Mouse (Mus musculus) megakaryocyte-erythroid progenitor cell, adult 5-6 weeks (primary cell): ENCODE data around the gene Nudt8. TPM values are rescaled to one million over a fixed set of nuclear protein-coding genes. Genes with fewer than 3 reads are reported as not detected.
A peak's percentile ranks its signal among the peaks of the same experiment; 100 is the strongest.
"Not testable (repeated sequence)": the region's sequence is repeated elsewhere in the genome, so short reads cannot be mapped to it uniquely, and the experiment has no call there.

ENCODE experiments used
- ATAC-seq: replicated peaks from 2 replicates; pipeline ENCODE4 v1.8.0; 2016; ENCODE audit warnings: mild to moderate bottlenecking, inconsistent platforms; ENCODE audit not compliant: severe bottlenecking, poor library complexity, low FRiP score, low TSS enrichment
- total RNA-seq, 2 experiments: library from RNA; stranded (forward) in 1 of 2; stranded (reverse) in 1 of 2; fragments of 200-1000, 215-1000 nt in 1 of 2; fragments of >200 nt in 1 of 2; fragmentation: Nextera tagmentation in 1 of 2; gene quantifications; 2 replicates each; pipeline ENCODE4 v1.2.3; 2014 to 2017

The Nudt8 gene
- total RNA-seq, 2 experiments from 2014 or later: 21.1 to 21.5 TPM

GRCm38 (mm10) chr19:4042124-4042523 lies 41.7 kb downstream of the Nudt8 start:
- no peak for ATAC-seq

DNA sequence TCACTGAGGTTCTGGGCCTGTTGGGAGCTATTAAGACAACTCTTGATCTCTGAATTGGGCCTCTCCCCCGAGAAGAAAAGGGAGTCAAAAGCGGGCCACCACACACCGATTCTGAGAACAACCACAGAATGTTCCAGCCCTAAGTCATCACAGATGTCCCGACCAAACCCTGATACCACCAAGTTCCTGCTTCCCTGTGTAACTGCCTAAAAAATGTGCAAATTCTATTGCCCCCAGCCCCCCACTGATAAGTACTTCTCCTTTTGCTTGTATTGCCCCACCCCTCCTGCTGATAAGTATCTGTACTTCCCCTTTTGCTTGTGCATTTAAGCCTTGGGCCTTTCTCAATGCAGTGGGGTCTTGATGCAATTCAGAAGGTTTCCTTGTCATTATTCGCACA lies 43.7 kb downstream of the Nudt8 start:
- ATAC-seq: not testable (repeated sequence)

GRCm38 (mm10) chr19:4045966-4046865 lies 45.8 kb downstream of the Nudt8 start, which contains the start of gene Gstp2:
Gene Gstp2, minus strand, starts transcription at chr19:4046023.
- ATAC-seq: peak; percentile 53

- ATAC-seq: peak; percentile 62; the same call in 1 of the 2 replicates
These were observed 46.5 kb downstream of the Nudt8 start for GRCm38 (mm10) chr19:4046866-4047254.

- ATAC-seq: no peak
These were observed 47.5 kb downstream of the Nudt8 start for GRCm38 (mm10) chr19:4047859-4048258.

DNA sequence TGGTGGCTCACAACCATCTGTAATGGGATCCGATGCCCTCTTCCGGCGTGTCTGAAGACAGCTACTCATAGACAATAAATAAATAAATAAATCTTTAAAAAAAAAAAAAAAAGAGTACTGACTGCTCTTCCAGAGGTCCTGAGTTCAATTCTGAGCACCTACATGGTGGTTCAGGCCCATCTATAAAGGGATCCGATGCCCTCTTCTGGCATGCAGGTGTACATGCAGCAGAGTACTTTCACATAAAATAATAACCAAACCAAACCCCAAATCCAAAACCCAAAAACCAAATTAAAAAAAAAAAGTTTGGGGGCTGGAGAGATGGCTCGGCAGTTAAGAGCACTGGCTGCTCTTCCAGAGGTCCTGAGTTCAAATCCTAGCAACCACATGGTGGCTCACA lies 48.7 kb downstream of the Nudt8 start:
- not testable (repeated sequence) for ATAC-seq

GRCm38 (mm10) chr19:4051016-4051415 lies 50.6 kb downstream of the Nudt8 start:
- no peak for ATAC-seq

Other genes starting within 250 kb of the Nudt8 start
Only the 30 nearest of the 32 such genes appear.
- 23.0 and 23.5 TPM in 2 replicates for gene Chka, start 148.8 kb upstream of the Nudt8 start, total RNA-seq (2014; fragmentation: Nextera tagmentation)
- 22.5 and 26.0 TPM in 2 replicates for gene Chka, start 148.8 kb upstream of the Nudt8 start, total RNA-seq (2017)
- 27.6 and 37.7 TPM in 2 replicates for gene Tcirg1, start 93.4 kb upstream of the Nudt8 start, total RNA-seq (2014; fragmentation: Nextera tagmentation)
- 6.7 and 44.0 TPM in 2 replicates for gene Tcirg1, start 93.4 kb upstream of the Nudt8 start, total RNA-seq (2017)
- gene Ndufs8, start 87.8 kb upstream of the Nudt8 start, total RNA-seq (2014; fragmentation: Nextera tagmentation): 175 and 218 TPM in 2 replicates
- 54.3 and 59.0 TPM in 2 replicates for gene Ndufs8, start 87.8 kb upstream of the Nudt8 start, total RNA-seq (2017)
- gene Aldh3b1, start 70.8 kb upstream of the Nudt8 start, total RNA-seq (2014; fragmentation: Nextera tagmentation): 3.9 TPM in 1 of 2 replicates, not detected in the other
- gene Aldh3b1, start 70.8 kb upstream of the Nudt8 start, total RNA-seq (2017): not detected in 2 replicates
- 9.1 and 10.4 TPM in 2 replicates for gene Unc93b1, start 65.4 kb upstream of the Nudt8 start, total RNA-seq (2014; fragmentation: Nextera tagmentation)
- 3.9 and 16.4 TPM in 2 replicates for gene Unc93b1, start 65.4 kb upstream of the Nudt8 start, total RNA-seq (2017)
- gene Aldh3b3, start 41.9 kb upstream of the Nudt8 start, total RNA-seq (2014; fragmentation: Nextera tagmentation): not detected in 2 replicates
- not detected in 2 replicates for gene Aldh3b3, start 41.9 kb upstream of the Nudt8 start, total RNA-seq (2017)
- gene Aldh3b2, start 28.3 kb upstream of the Nudt8 start, total RNA-seq (2014; fragmentation: Nextera tagmentation): 0.50 TPM in 1 of 2 replicates, not detected in the other
- 0.99 TPM in 1 of 2 replicates, not detected in the other for gene Aldh3b2, start 28.3 kb upstream of the Nudt8 start, total RNA-seq (2017)
- 5.6 and 8.0 TPM in 2 replicates for gene Acy3, start 14.0 kb upstream of the Nudt8 start, total RNA-seq (2014; fragmentation: Nextera tagmentation)
- 2.3 and 2.5 TPM in 2 replicates for gene Acy3, start 14.0 kb upstream of the Nudt8 start, total RNA-seq (2017)
- gene Tbx10, start 7.8 kb upstream of the Nudt8 start, total RNA-seq (2014; fragmentation: Nextera tagmentation): not detected in 2 replicates
- not detected in 2 replicates for gene Tbx10, start 7.8 kb upstream of the Nudt8 start, total RNA-seq (2017)
- 1.9 and 5.4 TPM in 2 replicates for gene Gm49405, start within 50 bp of the Nudt8 start, total RNA-seq (2014; fragmentation: Nextera tagmentation)
- gene Gm49405, start within 50 bp of the Nudt8 start, total RNA-seq (2017): 1.5 and 2.0 TPM in 2 replicates
- 2.1 and 7.4 TPM in 2 replicates for gene Doc2g, start 2.7 kb downstream of the Nudt8 start, total RNA-seq (2014; fragmentation: Nextera tagmentation)
- 3.8 and 4.0 TPM in 2 replicates for gene Doc2g, start 2.7 kb downstream of the Nudt8 start, total RNA-seq (2017)
- 210 and 232 TPM in 2 replicates for gene Ndufv1, start 12.2 kb downstream of the Nudt8 start, total RNA-seq (2014; fragmentation: Nextera tagmentation)
- gene Ndufv1, start 12.2 kb downstream of the Nudt8 start, total RNA-seq (2017): 285 and 306 TPM in 2 replicates
- 623 and 805 TPM in 2 replicates for gene Gstp1, start 37.4 kb downstream of the Nudt8 start, total RNA-seq (2014; fragmentation: Nextera tagmentation)
- 123 and 220 TPM in 2 replicates for gene Gstp1, start 37.4 kb downstream of the Nudt8 start, total RNA-seq (2017)
- not detected in 2 replicates for gene Gstp2, start 45.4 kb downstream of the Nudt8 start, total RNA-seq (2014; fragmentation: Nextera tagmentation)
- not detected in 2 replicates for gene Gstp2, start 45.4 kb downstream of the Nudt8 start, total RNA-seq (2017)
- 28.5 and 40.7 TPM in 2 replicates for gene Gstp3, start 59.0 kb downstream of the Nudt8 start, total RNA-seq (2014; fragmentation: Nextera tagmentation)
- gene Gstp3, start 59.0 kb downstream of the Nudt8 start, total RNA-seq (2017): 16.4 and 37.6 TPM in 2 replicates
- not detected in 2 replicates for gene Cabp2, start 81.0 kb downstream of the Nudt8 start, total RNA-seq (2014; fragmentation: Nextera tagmentation)
- not detected in 2 replicates for gene Cabp2, start 81.0 kb downstream of the Nudt8 start, total RNA-seq (2017)
- 65.1 and 75.8 TPM in 2 replicates for gene Cdk2ap2, start 96.6 kb downstream of the Nudt8 start, total RNA-seq (2014; fragmentation: Nextera tagmentation)
- 6.7 and 16.1 TPM in 2 replicates for gene Cdk2ap2, start 96.6 kb downstream of the Nudt8 start, total RNA-seq (2017)
- gene Pitpnm1, start 99.4 kb downstream of the Nudt8 start, total RNA-seq (2014; fragmentation: Nextera tagmentation): 42.3 and 44.1 TPM in 2 replicates
- gene Pitpnm1, start 99.4 kb downstream of the Nudt8 start, total RNA-seq (2017): 7.4 and 7.7 TPM in 2 replicates
- 25.9 and 31.2 TPM in 2 replicates for gene Aip, start 125.3 kb downstream of the Nudt8 start, total RNA-seq (2014; fragmentation: Nextera tagmentation)
- gene Aip, start 125.3 kb downstream of the Nudt8 start, total RNA-seq (2017): 16.9 and 23.2 TPM in 2 replicates
- not detected in 2 replicates for gene Gpr152, start 139.2 kb downstream of the Nudt8 start, total RNA-seq (2014; fragmentation: Nextera tagmentation)
- not detected in 2 replicates for gene Gpr152, start 139.2 kb downstream of the Nudt8 start, total RNA-seq (2017)
- gene Cabp4, start 143.5 kb downstream of the Nudt8 start, total RNA-seq (2014; fragmentation: Nextera tagmentation): 0.39 and 1.5 TPM in 2 replicates
- not detected in 2 replicates for gene Cabp4, start 143.5 kb downstream of the Nudt8 start, total RNA-seq (2017)
- 103 and 123 TPM in 2 replicates for gene Coro1b, start 148.0 kb downstream of the Nudt8 start, total RNA-seq (2014; fragmentation: Nextera tagmentation)
- 42.8 and 97.1 TPM in 2 replicates for gene Coro1b, start 148.0 kb downstream of the Nudt8 start, total RNA-seq (2017)
- gene Ptprcap, start 153.0 kb downstream of the Nudt8 start, total RNA-seq (2014; fragmentation: Nextera tagmentation): 53.0 and 63.6 TPM in 2 replicates
- 104 and 112 TPM in 2 replicates for gene Ptprcap, start 153.0 kb downstream of the Nudt8 start, total RNA-seq (2017)
- gene Rps6kb2, start 162.8 kb downstream of the Nudt8 start, total RNA-seq (2014; fragmentation: Nextera tagmentation): 60.4 and 60.9 TPM in 2 replicates
- 14.7 and 39.7 TPM in 2 replicates for gene Rps6kb2, start 162.8 kb downstream of the Nudt8 start, total RNA-seq (2017)
- 8.1 and 10.9 TPM in 2 replicates for gene Carns1, start 174.9 kb downstream of the Nudt8 start, total RNA-seq (2014; fragmentation: Nextera tagmentation)
- 0.19 and 1.0 TPM in 2 replicates for gene Carns1, start 174.9 kb downstream of the Nudt8 start, total RNA-seq (2017)
- gene Tbc1d10c, start 190.7 kb downstream of the Nudt8 start, total RNA-seq (2014; fragmentation: Nextera tagmentation): 17.1 and 30.7 TPM in 2 replicates
- 7.1 and 9.3 TPM in 2 replicates for gene Tbc1d10c, start 190.7 kb downstream of the Nudt8 start, total RNA-seq (2017)
- 392 and 411 TPM in 2 replicates for gene Ppp1ca, start 191.5 kb downstream of the Nudt8 start, total RNA-seq (2014; fragmentation: Nextera tagmentation)
- 411 and 530 TPM in 2 replicates for gene Ppp1ca, start 191.5 kb downstream of the Nudt8 start, total RNA-seq (2017)
- gene Rad9a, start 201.1 kb downstream of the Nudt8 start, total RNA-seq (2014; fragmentation: Nextera tagmentation): 35.5 and 47.7 TPM in 2 replicates
- gene Rad9a, start 201.1 kb downstream of the Nudt8 start, total RNA-seq (2017): 17.5 and 29.6 TPM in 2 replicates
- 4.6 and 6.9 TPM in 2 replicates for gene Clcf1, start 213.7 kb downstream of the Nudt8 start, total RNA-seq (2014; fragmentation: Nextera tagmentation)
- 0.99 TPM in 1 of 2 replicates, not detected in the other for gene Clcf1, start 213.7 kb downstream of the Nudt8 start, total RNA-seq (2017)
- gene AC109138.7, start 213.8 kb downstream of the Nudt8 start, total RNA-seq (2014; fragmentation: Nextera tagmentation): 2.1 TPM in 1 of 2 replicates, not detected in the other
- gene AC109138.7, start 213.8 kb downstream of the Nudt8 start, total RNA-seq (2017): not detected in 2 replicates